Mouse (Mus musculus) gastrocnemius, adult 8-10 months (tissue): ENCODE results near the gene Lrrc74a. TPM values are rescaled to one million over a fixed set of nuclear protein-coding genes. Genes with fewer than 3 reads are reported as not detected.

Experiments
- DNase-seq, 2 experiments: peaks; one replicate each; pipeline ENCODE4 v3.0.0; 2022; ENCODE audit warnings: low spot score in 2 of 2
- total RNA-seq, 4 experiments: library from RNA; stranded (reverse); gene quantifications; 2 replicates each; pipeline ENCODE4 v1.2.4; 2022

The Lrrc74a gene
- total RNA-seq, 4 experiments from 2014 or later = not detected

GRCm38 (mm10) chr12:86803651-86804307, 69.6 kb downstream of the Lrrc74a start:
- no peak for DNase-seq

GRCm38 (mm10) chr12:86804308-86804700, 70.1 kb downstream of the Lrrc74a start:
- DNase-seq = no peak

- DNase-seq = no peak
These were observed 70.7 kb downstream of the Lrrc74a start for GRCm38 (mm10) chr12:86804857-86805256.

DNA sequence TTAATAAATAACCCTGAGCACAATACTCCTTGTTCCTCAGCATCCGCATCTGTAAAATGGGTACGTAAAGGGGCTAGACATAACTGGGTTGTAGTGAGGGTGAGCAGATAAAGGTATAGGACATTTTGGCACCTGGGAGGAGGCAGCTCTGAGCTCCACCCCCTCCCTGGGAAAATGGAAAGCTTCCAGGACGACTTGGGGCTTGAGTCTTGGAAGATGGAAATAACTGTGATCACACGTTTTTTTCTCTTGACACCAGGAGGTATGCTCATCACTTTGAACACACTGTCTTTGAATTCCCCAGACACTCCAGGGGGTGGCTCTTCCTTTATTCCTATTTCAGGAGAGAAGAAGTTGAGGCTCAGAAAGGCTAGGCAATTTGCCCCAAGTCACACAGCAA, 71.1 kb downstream of the Lrrc74a start:
- DNase-seq = no peak

DNA sequence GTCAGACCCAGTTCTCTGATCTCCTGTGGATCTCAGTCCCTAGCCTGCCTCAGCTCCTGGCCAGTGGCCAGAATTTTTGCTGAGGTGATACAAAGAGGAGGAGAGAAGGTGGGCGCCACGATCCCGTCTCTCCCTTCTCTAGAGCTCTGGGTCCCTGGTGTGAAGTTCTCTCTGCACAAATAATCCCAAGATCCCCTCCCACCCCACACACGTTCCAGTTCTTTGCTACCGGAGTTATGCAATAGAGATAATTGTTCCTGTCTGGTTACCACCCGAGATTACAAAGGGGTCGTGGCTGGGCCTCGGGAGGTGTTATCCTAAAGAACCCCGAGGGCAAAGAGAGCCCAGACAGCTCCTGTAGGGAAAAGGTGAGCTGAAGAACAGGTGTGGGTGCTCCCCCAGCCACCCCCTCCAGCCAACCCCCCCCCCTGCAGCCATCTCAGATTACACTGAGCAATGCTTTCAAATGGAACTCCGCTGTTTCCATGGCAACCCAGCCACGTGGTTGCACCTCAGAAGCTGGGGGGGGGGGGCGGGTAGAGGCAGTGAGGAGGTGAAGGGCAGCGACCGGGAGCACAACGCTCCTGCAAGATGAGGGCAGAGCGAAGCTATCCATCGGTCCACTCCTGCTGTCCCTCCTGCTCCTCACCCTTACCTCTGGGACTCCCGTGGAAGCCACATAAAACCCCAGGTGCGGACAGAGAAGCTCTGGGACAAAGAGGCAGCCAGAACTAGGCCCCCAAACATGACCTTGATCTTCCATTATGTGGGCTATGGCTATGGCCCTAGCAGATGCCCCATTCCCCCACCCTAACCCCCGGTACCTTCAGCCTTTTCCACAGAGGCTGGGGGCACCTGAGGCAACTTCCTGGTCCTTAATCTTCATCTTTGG, 72.1 kb downstream of the Lrrc74a start:
- no peak for DNase-seq

- no peak for DNase-seq
These were observed 73.0 kb downstream of the Lrrc74a start for GRCm38 (mm10) chr12:86806923-86807794.

DNA sequence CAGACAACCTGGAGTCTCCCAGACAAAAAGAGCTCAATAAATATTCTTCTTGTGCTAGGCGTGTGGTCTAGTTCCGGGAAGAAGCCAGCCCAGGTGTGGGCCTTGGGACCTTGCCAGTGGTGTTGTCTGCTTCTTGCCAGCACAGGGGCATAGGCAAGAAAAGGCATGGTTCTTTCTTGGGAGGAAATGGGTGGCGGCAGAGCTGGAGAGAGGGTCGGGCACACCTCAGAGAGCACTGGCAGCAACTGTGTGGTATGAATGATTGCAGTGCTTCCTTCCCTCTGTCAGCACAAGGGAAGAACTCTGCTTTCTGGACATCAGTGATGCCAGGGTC, 73.6 kb downstream of the Lrrc74a start:
- DNase-seq = no peak

DNA sequence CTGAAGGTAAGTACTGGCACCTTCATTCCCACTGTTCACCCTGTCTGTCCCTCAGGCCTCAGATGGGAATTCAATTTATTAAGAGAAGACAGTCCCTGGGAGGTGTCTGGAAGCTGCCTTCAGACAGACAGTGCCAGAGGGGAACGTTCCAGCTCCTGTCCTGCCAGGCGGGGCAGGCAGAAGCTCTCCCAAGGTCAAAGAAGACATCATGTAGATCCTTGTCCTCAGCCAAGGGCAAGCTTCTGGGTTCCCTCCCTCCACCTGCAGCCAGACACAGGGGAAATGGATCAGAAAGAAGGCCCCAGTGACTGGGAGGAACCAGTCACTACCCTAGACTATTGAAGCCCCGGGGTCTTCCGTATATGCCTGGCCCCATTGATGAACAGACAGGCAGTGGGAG, 74.7 kb downstream of the Lrrc74a start:
- DNase-seq = no peak

DNA sequence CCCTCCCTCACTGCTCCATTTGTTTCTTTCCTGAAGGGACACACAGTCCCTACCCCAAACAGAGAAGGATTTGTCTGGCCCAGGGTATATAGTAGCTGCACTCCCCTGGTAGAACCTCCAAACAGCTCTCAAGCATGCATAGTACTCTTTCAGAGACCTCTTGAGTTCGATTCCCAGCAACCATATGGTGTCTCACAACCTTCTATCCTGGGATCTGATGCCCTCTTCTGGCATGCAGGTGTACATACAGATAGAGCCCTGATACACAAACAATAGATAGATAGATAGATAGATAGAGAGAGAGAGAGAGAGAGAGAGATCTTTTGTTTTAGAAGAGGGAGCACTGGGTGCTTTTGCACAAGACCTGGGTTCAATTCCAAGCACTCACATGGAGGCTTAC, 75.9 kb downstream of the Lrrc74a start:
- no peak for DNase-seq

GRCm38 (mm10) chr12:86810725-86811444, 76.7 kb downstream of the Lrrc74a start:
- no peak for DNase-seq

- no peak for DNase-seq
These were observed 78.6 kb downstream of the Lrrc74a start for GRCm38 (mm10) chr12:86812782-86813181.

Other genes starting within 250 kb of the Lrrc74a start
- gene Vash1, start 55.7 kb upstream of the Lrrc74a start, total RNA-seq = 1 to 10 TPM; 2.0 to 3.6 (median 3.1) TPM
- gene Angel1, start 7.9 kb upstream of the Lrrc74a start, total RNA-seq = 1 to 10 TPM; 3.4 to 6.3 (median 4.8) TPM
- 10 to 100 TPM; 21.3 to 27.0 (median 22.9) TPM for gene Irf2bpl, start 150.4 kb downstream of the Lrrc74a start, total RNA-seq
- 10 to 100 TPM; 34.5 to 38.7 (median 37.1) TPM for gene Cipc, start 212.7 kb downstream of the Lrrc74a start, total RNA-seq